Comparison of ENCODE assay signal across 20 mouse cellular contexts in the genomic region with DNA sequence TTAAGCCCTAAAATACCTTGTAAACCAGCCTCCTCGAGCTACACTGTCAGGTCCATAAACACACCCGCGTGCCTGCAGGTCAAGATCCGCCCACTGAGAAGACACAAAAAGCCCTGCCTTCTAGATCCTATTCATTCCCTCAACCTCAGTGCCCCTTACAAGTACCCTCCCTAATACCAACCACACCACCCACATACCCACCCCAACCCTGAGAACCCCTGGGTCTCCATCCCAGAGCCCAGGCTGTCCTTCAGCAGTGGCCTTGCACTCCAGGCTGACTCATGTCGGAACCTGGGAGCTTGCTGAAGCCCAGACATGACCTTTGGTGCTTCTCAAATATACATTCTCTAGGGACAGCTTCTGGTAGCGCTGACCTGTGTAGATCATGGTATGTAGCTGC. TPM values are rescaled to one million over a fixed set of nuclear protein-coding genes. Genes with fewer than 3 reads are reported as not detected.
"Had no signal": no experiment of that assay in that cellular context is flagged by ENCODE, and none has a peak within 500 bp of the region (broad histone marks: within the 10 kb centered on the region; RNA-seq: fewer than 3 reads in every experiment).

No protein-coding gene starts in this region.

- DNase-seq: kidney, adult 8-10 months; kidney, postnatal 25 days; lung, postnatal 14 days; retina, postnatal 1 day; right cerebral cortex, postnatal 4 days; spleen, adult 18-20 months; thymus, adult 18-20 months; thymus, postnatal 14 days had no signal

- H3K27me3 ChIP-seq: midbrain, embryonic 12.5 days; neural tube, embryonic 13.5 days had no signal

- H3K9ac ChIP-seq: lung, embryonic 15.5 days; midbrain, embryonic 12.5 days; neural tube, embryonic 13.5 days had no signal

- H3K9me3 ChIP-seq: limb, embryonic 10.5 days; lung, embryonic 15.5 days; midbrain, embryonic 12.5 days; neural tube, embryonic 13.5 days had no signal

- H3K27ac ChIP-seq: left cerebral cortex, adult 2 months; limb, embryonic 10.5 days; lung, embryonic 15.5 days; macrophage; midbrain, embryonic 12.5 days; neural tube, embryonic 13.5 days had no signal

- H3K36me3 ChIP-seq: limb, embryonic 10.5 days; lung, embryonic 15.5 days; midbrain, embryonic 12.5 days; neural tube, embryonic 13.5 days had no signal

- H3K4me3 ChIP-seq: left cerebral cortex, adult 2 months; limb, embryonic 10.5 days; lung, embryonic 15.5 days; midbrain, embryonic 12.5 days; myocyte; neural tube, embryonic 13.5 days had no signal

RNA-seq across cellular contexts. Expression of gene Grin2c, which starts 7.7 kb away (rescaled TPM):
- total RNA-seq: megakaryocyte-erythroid progenitor cell, adult 5-6 weeks had no signal
- polyA plus RNA-seq: kidney, embryonic 16.5 days; macrophage; myocyte; stomach, embryonic 14.5 days had no signal

RNA-seq across cellular contexts. Expression of gene Fads6, which starts 22.7 kb away (rescaled TPM):
- total RNA-seq: megakaryocyte-erythroid progenitor cell, adult 5-6 weeks had no signal

RNA-seq across cellular contexts. Expression of gene Otop2, which starts 32.2 kb away (rescaled TPM):
- total RNA-seq: megakaryocyte-erythroid progenitor cell, adult 5-6 weeks had no signal
- polyA plus RNA-seq: kidney, embryonic 16.5 days; limb, embryonic 10.5 days; liver, embryonic 16.5 days; lung, embryonic 15.5 days; macrophage; midbrain, embryonic 12.5 days; neural tube, embryonic 13.5 days; stomach, embryonic 14.5 days had no signal

RNA-seq across cellular contexts. Expression of gene Ush1g, which starts 47.1 kb away (rescaled TPM):
- total RNA-seq: megakaryocyte-erythroid progenitor cell, adult 5-6 weeks had no signal
- polyA plus RNA-seq: kidney, embryonic 16.5 days; limb, embryonic 10.5 days; limb, embryonic 14.5 days; lung, embryonic 15.5 days; macrophage; stomach, embryonic 14.5 days had no signal
